Mouse (Mus musculus) stomach, embryonic 14.5 days (tissue): ENCODE data around the gene Lce1d. TPM values are rescaled to one million over a fixed set of nuclear protein-coding genes. Genes with fewer than 3 reads are reported as not detected.

Source experiments
- ATAC-seq: fragments of 200-750 bp; cut with Nextera tagmentation; 2 replicates; pipeline ENCODE4 v1.8.0; 2017; ENCODE audit warnings: low read depth, moderate TSS enrichment; ENCODE audit not compliant: insufficient number of reproducible peaks, insufficient read depth, low FRiP score
- H3K27ac ChIP-seq: fragments of 300-500 bp; sonication (generic); 2 replicates; pipeline ENCODE4 v1.5.1; 2014; ENCODE audit warnings: mild to moderate bottlenecking, low read length, moderate library complexity, mixed read lengths
- H3K27me3 ChIP-seq: fragments of 300-500 bp; sonication (generic); 2 replicates; pipeline ENCODE4 v1.6.1; 2014; ENCODE audit warnings: low read length, control low read depth, mixed read lengths; ENCODE audit not compliant: control insufficient read depth, insufficient read depth
- H3K36me3 ChIP-seq: fragments of 300-500 bp; sonication (generic); 2 replicates; pipeline ENCODE4 v1.6.1; 2014; ENCODE audit warnings: mild to moderate bottlenecking, control low read depth, low read length, moderate library complexity, mixed read lengths; ENCODE audit not compliant: control insufficient read depth, insufficient read depth
- H3K4me1 ChIP-seq: fragments of 300-500 bp; sonication (generic); 2 replicates; pipeline ENCODE4 v1.6.1; 2014; ENCODE audit warnings: low read length, control low read depth, mixed read lengths; ENCODE audit not compliant: control insufficient read depth, insufficient read depth
- H3K4me2 ChIP-seq: fragments of 300-500 bp; sonication (generic); replicated peaks from 2 replicates; pipeline ENCODE4 v1.6.1; 2014; ENCODE audit warnings: low read depth, low read length, control low read depth
- H3K4me3 ChIP-seq: fragments of 300-500 bp; sonication (generic); 2 replicates; pipeline ENCODE4 v1.5.1; 2014; ENCODE audit warnings: low read depth, low read length, control low read depth
- H3K9ac ChIP-seq: fragments of 300-500 bp; sonication (generic); replicated peaks from 2 replicates; pipeline ENCODE4 v1.6.1; 2014; ENCODE audit warnings: low read depth, mild to moderate bottlenecking, control low read depth, low read length, moderate library complexity, mixed read lengths
- H3K9me3 ChIP-seq: fragments of 300-500 bp; sonication (generic); 2 replicates; pipeline ENCODE4 v1.6.1; 2016; ENCODE audit warnings: low read depth, low read length, control low read depth; ENCODE audit not compliant: control insufficient read depth
- WGBS: fragments of 180-500 bp; shearing (Covaris S2); extraction: QIAGEN DNeasy Blood & Tissue Kit; methylation state at CpG from one replicate; pipeline ENCODE4 v1.1.7; 2014; 5-methylcytosine and 5-hydroxymethylcytosine counted together
- polyA plus RNA-seq: library from polyadenylated mRNA; unstranded; fragments of >200 nt; fragmentation: Nextera tagmentation; extraction: Ambion mirVana; gene quantifications from 2 replicates; pipeline ENCODE4 v1.2.1, GENCODE M21; 2014

Gene Lce1d
- polyA plus RNA-seq, 1 experiment from 2014 or later, result not detected

DNA sequence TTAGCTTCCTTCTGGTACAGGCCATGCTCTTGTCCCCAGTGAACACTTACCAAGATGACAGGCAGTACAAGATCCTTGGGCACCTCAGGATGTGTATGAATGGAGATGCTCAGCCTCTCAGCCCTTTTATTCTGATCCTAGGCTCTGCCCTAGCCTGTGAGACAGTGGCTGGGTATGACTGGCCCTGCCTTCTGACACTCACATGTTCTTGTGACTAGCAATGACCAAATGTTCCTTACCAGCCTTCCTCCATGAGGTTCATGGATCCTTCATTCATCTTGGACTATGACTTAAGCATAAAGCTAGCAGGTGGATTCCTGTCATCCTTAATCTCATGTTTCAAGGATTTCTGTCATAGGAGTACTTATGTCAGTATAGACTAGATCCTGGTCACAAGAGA is 16.8 kb downstream of the Lce1d start, which contains the start of gene Lce1a2:
Lce1a2 (minus strand) TSS at position 101 of the 400 bp plus-strand sequence.
- H3K27me3 ChIP-seq, result no peaks in the 10 kb centered on the region
- H3K9me3 ChIP-seq, result no peaks in the 10 kb centered on the region
- no peak within 1 kb of the TSS for H3K9ac ChIP-seq
- no peak within 1 kb of the TSS for H3K4me2 ChIP-seq
- ATAC-seq, result no peak
- H3K27ac ChIP-seq, result no peak within 1 kb of the TSS
- no peak within 1 kb of the TSS for H3K4me3 ChIP-seq
- H3K36me3 ChIP-seq, result no peaks in the 10 kb centered on the region
- no peaks in the 10 kb centered on the region for H3K4me1 ChIP-seq

GRCm38 (mm10) chr3:92656826-92657225 is 30.2 kb downstream of the Lce1d start, which contains the start of gene Lce1b:
Lce1b (minus strand) TSS chr3:92656926.
- ATAC-seq, result no peak
- no peaks in the 10 kb centered on the region for H3K36me3 ChIP-seq

DNA sequence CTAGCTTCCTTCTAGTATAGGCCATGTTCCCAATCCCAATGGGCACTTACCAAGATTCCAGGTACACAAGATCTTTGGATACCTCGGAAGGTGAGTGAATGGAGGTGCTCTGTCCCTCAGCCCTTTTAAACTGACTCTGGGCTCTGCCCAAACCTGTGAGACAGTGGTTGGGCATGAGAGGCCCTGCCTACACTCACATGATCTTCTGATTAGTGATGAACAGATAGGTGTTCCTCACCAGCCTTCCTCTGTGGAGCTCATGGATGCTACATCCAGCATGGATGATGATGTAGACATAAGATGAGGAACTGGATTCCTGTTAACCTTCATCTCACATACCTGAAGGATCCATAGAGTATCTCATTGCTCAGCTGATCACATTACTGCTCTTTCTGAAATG is 38.8 kb downstream of the Lce1d start, which contains the start of gene Lce1a1:
Lce1a1 (minus strand) TSS at position 101 of the 400 bp plus-strand sequence.
- H3K27me3 ChIP-seq, result no peaks in the 10 kb centered on the region
- H3K4me3 ChIP-seq, result no peak within 1 kb of the TSS
- ATAC-seq, result no peak
- 81% methylated on average over 1 of the region's 1 CpGs for WGBS
- no peak within 1 kb of the TSS for H3K4me2 ChIP-seq
- H3K9ac ChIP-seq, result no peak within 1 kb of the TSS
- no peaks in the 10 kb centered on the region for H3K9me3 ChIP-seq
- H3K4me1 ChIP-seq, result no peaks in the 10 kb centered on the region
- H3K27ac ChIP-seq, result no peak within 1 kb of the TSS
- no peaks in the 10 kb centered on the region for H3K36me3 ChIP-seq

More at GRCm38 (mm10) chr3:92656826-92657225, 30.2 kb downstream of the Lce1d start, which contains the start of gene Lce1b:
- no peak within 1 kb of the TSS for H3K27ac ChIP-seq
- H3K9ac ChIP-seq, result no peak within 1 kb of the TSS
- no peak within 1 kb of the TSS for H3K4me3 ChIP-seq
- no peaks in the 10 kb centered on the region for H3K27me3 ChIP-seq
- H3K4me1 ChIP-seq, result no peaks in the 10 kb centered on the region
- H3K4me2 ChIP-seq, result no peak within 1 kb of the TSS
- H3K9me3 ChIP-seq, result no peaks in the 10 kb centered on the region

DNA sequence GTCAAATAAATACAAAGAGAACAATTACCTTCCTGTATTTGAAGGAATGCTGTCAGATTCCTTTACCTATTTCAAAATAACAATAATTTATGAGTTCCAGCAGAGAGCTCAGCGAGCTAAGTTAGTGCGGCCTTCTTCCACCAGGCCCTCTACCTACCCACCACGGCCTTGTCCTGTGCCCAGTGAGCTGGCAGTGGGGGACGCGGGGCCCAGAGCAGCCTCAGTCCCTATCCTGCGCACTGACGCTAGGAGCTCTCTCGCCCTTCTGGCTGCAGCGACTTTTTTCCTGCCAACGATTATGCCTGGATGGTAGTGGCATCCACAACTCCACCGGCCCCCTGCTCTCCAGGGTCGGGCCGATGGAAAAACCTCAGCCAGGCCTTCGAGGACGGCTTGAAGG is 47.2 kb downstream of the Lce1d start:
- Histone ChIP-seq H3K4me1 (no peaks in the 10 kb centered on the region), H3K4me2 (no peak overlapping the region), H3K9me3 (no peaks in the 10 kb centered on the region), H3K9ac (no peak overlapping the region), H3K36me3 (no peaks in the 10 kb centered on the region), H3K4me3 (no peak overlapping the region), H3K27me3 (no peaks in the 10 kb centered on the region), H3K27ac (no peak overlapping the region)
- no peak for ATAC-seq
- 91% methylated on average over 15 of the region's 15 CpGs for WGBS

- WGBS, result 68% methylated on average over 3 of the region's 3 CpGs
- H3K9ac ChIP-seq, result no peak overlapping the region
- ATAC-seq, result no peak
Observed at GRCm38 (mm10) chr3:92638653-92638991, 48.4 kb downstream of the Lce1d start.

DNA sequence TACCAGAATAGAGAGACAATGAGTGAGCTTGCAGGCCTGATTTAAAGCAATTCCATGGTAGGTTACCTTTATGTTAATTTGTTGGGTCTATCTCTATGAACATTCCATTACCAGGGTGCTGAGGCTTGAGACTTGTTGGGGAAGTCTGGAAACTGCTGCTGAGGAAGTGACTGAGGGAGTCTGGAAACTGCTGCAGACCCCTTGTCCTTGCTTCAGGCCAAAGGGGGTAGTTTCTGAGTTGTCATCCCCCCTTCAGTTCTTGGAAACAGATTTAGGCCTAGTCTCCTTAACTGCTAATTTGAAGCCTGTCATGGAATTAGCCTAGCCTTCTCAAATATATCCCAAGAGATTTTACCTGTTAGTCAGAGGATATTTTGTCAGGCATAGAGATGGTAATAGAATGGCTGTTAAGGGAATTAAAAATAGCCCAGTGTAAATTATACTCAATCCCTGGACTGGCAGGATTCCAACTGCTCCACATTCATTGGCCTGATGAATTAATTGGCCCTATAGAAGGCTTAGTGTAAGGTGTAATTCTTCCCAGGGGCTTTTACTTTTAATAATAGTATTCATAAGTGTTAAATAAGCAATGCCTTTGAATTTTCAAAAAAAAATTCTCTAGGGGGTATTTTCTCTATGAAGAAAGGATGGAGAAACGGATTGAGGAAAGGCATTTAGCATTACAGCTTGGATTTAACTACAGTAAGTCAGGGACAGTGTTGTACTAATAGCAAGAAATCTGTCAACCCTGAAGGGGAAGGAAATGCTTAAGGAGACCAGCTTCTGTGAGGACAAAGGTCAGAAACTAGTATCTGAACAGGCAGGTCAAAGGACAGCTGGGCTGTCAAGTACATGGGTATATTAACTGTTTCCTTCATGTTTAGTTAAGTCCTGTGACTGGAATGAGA is 49.0 kb downstream of the Lce1d start:
- Histone ChIP-seq H3K4me2 (no peak overlapping the region), H3K4me1 (no peaks in the 10 kb centered on the region), H3K9me3 (no peaks in the 10 kb centered on the region), H3K27me3 (no peaks in the 10 kb centered on the region), H3K27ac (no peak overlapping the region), H3K36me3 (no peaks in the 10 kb centered on the region), H3K4me3 (no peak overlapping the region), H3K9ac (no peak overlapping the region)
- 47% methylated on average over 1 of the region's 1 CpGs for WGBS
- ATAC-seq, result no peak

More at GRCm38 (mm10) chr3:92638653-92638991, 48.4 kb downstream of the Lce1d start:
- Histone ChIP-seq H3K27ac (no peak overlapping the region), H3K27me3 (no peaks in the 10 kb centered on the region), H3K4me3 (no peak overlapping the region), H3K4me2 (no peak overlapping the region), H3K9me3 (no peaks in the 10 kb centered on the region), H3K36me3 (no peaks in the 10 kb centered on the region), H3K4me1 (no peaks in the 10 kb centered on the region)

Other genes with a start within 250 kb of the Lce1d start
- gene Sprr1b, start 248.4 kb downstream of the Lce1d start, polyA plus RNA-seq, result not detected in 2 replicates
- 0.20 and 0.97 TPM in 2 replicates for gene Sprr3, start 228.5 kb downstream of the Lce1d start, polyA plus RNA-seq
- 26.0 and 31.7 TPM in 2 replicates for gene Sprr1a, start 201.3 kb downstream of the Lce1d start, polyA plus RNA-seq
- gene Sprr4, start 186.7 kb downstream of the Lce1d start, polyA plus RNA-seq, result not detected in 2 replicates
- not detected in 2 replicates for gene 2310046K23Rik, start 152.7 kb downstream of the Lce1d start, polyA plus RNA-seq
- gene Ivl, start 113.5 kb downstream of the Lce1d start, polyA plus RNA-seq, result 0.25 and 0.52 TPM in 2 replicates
- not detected in 2 replicates for gene Smcp, start 98.2 kb downstream of the Lce1d start, polyA plus RNA-seq
- gene 2210017I01Rik, start 79.7 kb downstream of the Lce1d start, polyA plus RNA-seq, result not detected in 2 replicates
- not detected in 2 replicates for gene Lce6a, start 65.5 kb downstream of the Lce1d start, polyA plus RNA-seq
- not detected in 2 replicates for gene Lce1a1, start 38.9 kb downstream of the Lce1d start, polyA plus RNA-seq
- not detected in 2 replicates for gene Lce1b, start 30.3 kb downstream of the Lce1d start, polyA plus RNA-seq
- gene Lce1a2, start 16.9 kb downstream of the Lce1d start, polyA plus RNA-seq, result not detected in 2 replicates
- not detected in 2 replicates for gene Lce1c, start 8.0 kb downstream of the Lce1d start, polyA plus RNA-seq
- gene Lce1e, start 21.9 kb upstream of the Lce1d start, polyA plus RNA-seq, result not detected in 2 replicates
- gene Lce1f, start 33.1 kb upstream of the Lce1d start, polyA plus RNA-seq, result not detected in 2 replicates
- not detected in 2 replicates for gene Gm38119, start 51.9 kb upstream of the Lce1d start, polyA plus RNA-seq
- gene Lce1g, start 65.1 kb upstream of the Lce1d start, polyA plus RNA-seq, result not detected in 2 replicates
- gene Lce1h, start 77.9 kb upstream of the Lce1d start, polyA plus RNA-seq, result not detected in 2 replicates
- not detected in 2 replicates for gene Lce1i, start 91.7 kb upstream of the Lce1d start, polyA plus RNA-seq
- not detected in 2 replicates for gene Lce1j, start 103.3 kb upstream of the Lce1d start, polyA plus RNA-seq
- gene Lce1k, start 120.7 kb upstream of the Lce1d start, polyA plus RNA-seq, result not detected in 2 replicates
- gene Kprp, start 140.0 kb upstream of the Lce1d start, polyA plus RNA-seq, result 0.15 TPM in 1 of 2 replicates, not detected in the other
- not detected in 2 replicates for gene Lce1l, start 164.1 kb upstream of the Lce1d start, polyA plus RNA-seq
- not detected in 2 replicates for gene 2310050C09Rik, start 183.0 kb upstream of the Lce1d start, polyA plus RNA-seq
- not detected in 2 replicates for gene Lce3a, start 239.0 kb upstream of the Lce1d start, polyA plus RNA-seq
- not detected in 2 replicates for gene Lce3b, start 245.8 kb upstream of the Lce1d start, polyA plus RNA-seq